Mouse (Mus musculus): ENCODE measurements around the gene Crebrf.

Crebrf gene

DNA sequence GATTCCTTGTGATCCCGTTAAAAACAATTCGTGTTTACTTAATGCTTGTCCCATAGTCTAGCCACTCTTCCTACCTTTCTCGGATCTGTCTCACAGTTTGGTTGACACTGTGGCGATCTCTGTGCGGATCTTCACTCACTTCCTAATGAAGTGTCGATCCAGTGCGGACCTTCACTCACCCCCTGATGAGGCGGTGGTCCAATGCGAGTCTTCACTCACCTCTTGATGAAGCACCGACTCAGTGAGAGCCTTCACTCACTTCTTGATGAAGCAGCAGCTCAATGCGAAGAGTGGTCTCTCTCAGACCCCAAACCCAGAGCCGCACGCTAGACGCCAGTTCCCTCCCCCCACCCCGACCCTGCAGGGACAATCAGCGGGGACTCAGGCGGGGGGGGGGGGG, 110.7 kb downstream of the Crebrf start:
- DNase-seq (ENCODE audit: low read depth, low spot score): no peak
